Mouse (Mus musculus) ES-E14 (cell line): ENCODE results near the gene Prom2.

ENCODE experiments used
- CHD2 ChIP-seq: IDR thresholded peaks from 2 replicates; pipeline ENCODE4 v1.6.1; 2014; ENCODE audit warnings: mild to moderate bottlenecking, low read depth, low read length, inconsistent platforms
- HCFC1 ChIP-seq: IDR thresholded peaks from 2 replicates; pipeline ENCODE4 v1.6.1; 2012; ENCODE audit warnings: low read length, inconsistent platforms, borderline replicate concordance; ENCODE audit not compliant: insufficient read depth
- MAFK ChIP-seq: IDR thresholded peaks from 2 replicates; pipeline ENCODE4 v1.6.1; 2014; ENCODE audit warnings: mild to moderate bottlenecking, low read depth, low read length, inconsistent platforms; ENCODE audit not compliant: insufficient read depth
- ZC3H11A ChIP-seq: IDR thresholded peaks from 2 replicates; pipeline ENCODE4 v1.6.1; 2012; ENCODE audit warnings: low read depth, mild to moderate bottlenecking, inconsistent platforms, low read length, borderline replicate concordance
- ZNF384 ChIP-seq: IDR thresholded peaks from 2 replicates; pipeline ENCODE4 v1.6.1; 2012; ENCODE audit warnings: low read depth, low read length, inconsistent platforms

DNA sequence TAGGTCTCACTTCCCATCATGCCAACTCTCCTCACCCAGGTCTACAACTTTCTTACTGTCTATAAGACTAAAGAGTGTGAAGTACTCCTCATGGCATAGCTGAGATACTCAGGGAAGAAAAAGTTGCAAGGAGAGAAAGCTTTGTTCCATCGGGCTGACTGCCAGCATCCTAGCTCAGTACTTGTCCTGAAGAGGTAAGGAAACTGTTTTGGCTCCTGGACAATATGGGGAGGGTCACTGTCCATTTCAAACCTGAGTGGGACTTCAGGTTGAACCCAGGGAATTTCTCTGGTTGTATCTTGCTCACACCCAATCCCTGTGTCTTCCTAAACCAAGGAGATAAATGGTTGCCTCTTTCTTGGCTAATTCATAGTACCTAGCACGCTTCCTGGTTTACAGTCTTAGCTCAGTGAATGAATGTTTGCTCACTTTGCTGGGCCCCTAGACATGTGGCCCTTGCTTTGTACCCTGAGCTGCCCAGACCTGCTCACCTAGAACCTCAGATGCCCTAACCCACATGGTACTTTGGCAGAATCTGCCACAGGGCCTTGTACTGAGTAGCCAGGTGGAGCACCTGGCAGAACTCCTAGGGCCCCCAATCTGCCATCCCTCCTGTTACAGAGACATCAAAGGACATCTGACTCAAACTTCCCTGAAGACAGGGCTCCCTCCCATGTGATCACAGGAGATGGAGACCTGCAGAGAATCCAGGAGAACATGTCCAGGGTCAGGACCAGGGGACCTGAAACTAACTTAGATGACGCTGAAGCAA, 16.1 kb downstream of the Prom2 start:
- TF ChIP-seq ZC3H11A (no peak), HCFC1 (no peak), MAFK (no peak), ZNF384 (no peak), CHD2 (no peak)
